Mouse (Mus musculus): Measurements from ENCODE around the gene Rc3h1.

GRCm38 (mm10) chr1:160989395-160989794 lies 83.2 kb downstream of the Rc3h1 start:
- TF ChIP-seq POLR2A (IDR thresholded peaks at IDR 0.05; ENCODE audit: low read depth, low read length), result no peak
- TF ChIP-seq CTCF (IDR thresholded peaks at IDR 0.05; ENCODE audit: extremely low read depth, insufficient read depth, insufficient read length, insufficient replicate concordance), result no peak

Data from spleen, adult 2 months (tissue).